Mouse (Mus musculus) thymus, adult 2 months (tissue): ENCODE results near the gene Agbl4. TPM values are rescaled to one million over a fixed set of nuclear protein-coding genes. Genes with fewer than 3 reads are reported as not detected.

Experiments used
- DNase-seq: peaks from one replicate; pipeline ENCODE4 v3.0.0; 2021
- H3K27ac ChIP-seq: fragments of 200-500 bp; 2 replicates; pipeline ENCODE4 v1.5.1; 2012; ENCODE audit warnings: low read length, control low read depth; ENCODE audit not compliant: control insufficient read depth, insufficient read depth
- H3K27me3 ChIP-seq: fragments of 200-500 bp; 2 replicates; pipeline ENCODE4 v1.6.1; 2012; ENCODE audit warnings: mild to moderate bottlenecking, low read length, moderate library complexity, mixed read lengths; ENCODE audit not compliant: control insufficient read depth, insufficient read depth
- H3K36me3 ChIP-seq: fragments of 200-500 bp; 2 replicates; pipeline ENCODE4 v1.6.1; 2012; ENCODE audit warnings: mild to moderate bottlenecking, low read length, moderate library complexity; ENCODE audit not compliant: control insufficient read depth, insufficient read depth
- H3K4me1 ChIP-seq: fragments of 200-500 bp; replicated peaks from 2 replicates; pipeline ENCODE4 v1.6.1; 2012; ENCODE audit warnings: low read length; ENCODE audit not compliant: control insufficient read depth, insufficient read depth
- H3K4me3 ChIP-seq: fragments of 200-500 bp; 2 replicates; pipeline ENCODE4 v1.5.1; 2012; ENCODE audit warnings: mild to moderate bottlenecking, low read length, control low read depth, moderate library complexity; ENCODE audit not compliant: control insufficient read depth, insufficient read depth
- CTCF ChIP-seq: fragments of 200-500 bp; IDR thresholded peaks from 2 replicates; pipeline ENCODE4 v1.5.1; 2012; ENCODE audit warnings: mild to moderate bottlenecking, control low read depth, low read length, moderate library complexity, borderline replicate concordance; ENCODE audit not compliant: control insufficient read depth, poor library complexity, insufficient read depth; ENCODE audit errors: extremely low read depth
- POLR2A ChIP-seq: fragments of 200-500 bp; IDR thresholded peaks from 2 replicates; pipeline ENCODE4 v1.6.1; 2012; ENCODE audit warnings: mild to moderate bottlenecking, low read length, control low read depth, moderate library complexity; ENCODE audit not compliant: control insufficient read depth, poor library complexity, insufficient read depth; ENCODE audit errors: extremely low read depth
- WGBS: fragments of 180-500 bp; shearing (Covaris S2); methylation state at CpG from one replicate; pipeline ENCODE4 v1.1.7; 2018; 5-methylcytosine and 5-hydroxymethylcytosine counted together
- polyA plus RNA-seq: library from polyadenylated mRNA; depleted of rRNA; stranded (reverse); fragments of >200 nt; gene quantifications from 2 replicates; pipeline ENCODE4 v1.2.3, GENCODE M21; 2012

Agbl4 gene
- polyA plus RNA-seq, 1 experiment: 0.07 TPM

DNA sequence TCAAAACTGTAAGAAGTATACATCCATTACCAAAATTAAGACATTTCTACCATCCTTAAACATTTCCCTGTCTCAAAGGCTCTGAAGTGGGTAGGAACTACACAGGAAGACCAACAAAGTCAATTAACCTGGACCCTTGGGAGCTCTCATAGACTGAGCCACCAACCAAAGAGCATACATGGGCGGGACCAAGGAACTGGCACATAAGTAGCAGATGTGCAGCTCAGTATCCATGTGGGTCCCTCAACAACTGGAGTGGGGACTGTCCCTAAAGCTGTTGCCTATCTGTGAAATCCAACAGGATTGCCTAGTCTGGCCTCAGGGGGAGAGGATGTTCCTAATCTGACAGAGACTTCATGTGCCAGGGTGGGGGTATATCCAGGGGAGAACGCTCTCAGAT, 265.5 kb downstream of the Agbl4 start:
- no peak overlapping the region for H3K4me3 ChIP-seq
- no peak for DNase-seq
- H3K4me1 ChIP-seq: no peaks in the 10 kb centered on the region
- TF ChIP-seq POLR2A (no peak), CTCF (no peak)
- H3K27me3 ChIP-seq: no peaks in the 10 kb centered on the region
- no peak overlapping the region for H3K27ac ChIP-seq
- H3K36me3 ChIP-seq: no peaks in the 10 kb centered on the region
- 92% methylated on average over 2 of the region's 2 CpGs for WGBS

GRCm38 (mm10) chr4:110674121-110674520, 276.7 kb downstream of the Agbl4 start:
- WGBS: 83% methylated on average over 1 of the region's 1 CpGs
- Histone ChIP-seq H3K36me3 (no peaks in the 10 kb centered on the region), H3K4me3 (no peak overlapping the region), H3K27ac (no peak overlapping the region), H3K27me3 (no peaks in the 10 kb centered on the region), H3K4me1 (no peaks in the 10 kb centered on the region)
- no peak for DNase-seq
- TF ChIP-seq CTCF (no peak), POLR2A (no peak)

DNA sequence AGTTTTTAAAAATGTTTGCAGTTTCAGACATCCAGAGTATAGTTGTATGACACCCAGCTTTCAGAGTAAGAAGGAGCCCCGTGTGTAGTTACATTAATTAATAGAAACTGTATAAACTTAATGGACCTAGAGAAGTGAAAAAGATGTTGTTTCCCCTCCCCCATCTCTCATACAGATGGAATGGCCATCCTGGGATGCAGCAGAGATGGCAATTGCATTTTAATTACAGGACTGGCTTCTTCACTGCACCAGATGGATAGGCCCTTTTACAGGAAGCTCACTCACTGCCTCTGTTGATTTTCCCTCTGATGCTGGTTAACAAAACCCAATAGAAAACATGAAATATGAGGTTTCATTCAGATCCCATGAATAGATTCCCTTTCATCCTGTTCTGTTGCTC, 337.7 kb downstream of the Agbl4 start:
- DNase-seq: no peak
- no peak for TF ChIP-seq POLR2A
- TF ChIP-seq CTCF: no peak
- Histone ChIP-seq H3K4me1 (no peaks in the 10 kb centered on the region), H3K27me3 (no peaks in the 10 kb centered on the region), H3K27ac (no peak overlapping the region), H3K4me3 (no peak overlapping the region), H3K36me3 (no peaks in the 10 kb centered on the region)
- WGBS: 80% methylated on average over 1 of the region's 1 CpGs

DNA sequence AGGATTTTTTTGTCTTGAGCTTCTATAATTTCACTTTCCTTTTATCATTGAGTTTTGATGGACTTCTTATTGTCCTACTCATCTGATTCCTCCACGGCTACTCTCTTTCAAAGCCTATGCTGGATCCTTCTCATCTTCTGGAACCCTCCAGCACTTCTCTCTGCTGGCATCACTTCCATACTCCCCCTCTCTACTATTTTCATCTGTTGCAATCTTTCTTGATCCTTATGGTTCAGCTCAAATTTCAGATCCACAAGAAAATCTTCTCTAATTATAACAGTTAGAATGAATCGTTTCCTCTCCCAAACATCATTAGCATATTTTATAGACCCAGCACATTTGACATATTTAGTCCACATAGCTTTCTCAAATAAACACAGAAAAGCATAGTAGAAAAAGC, 360.5 kb downstream of the Agbl4 start:
- no peak overlapping the region for H3K27ac ChIP-seq
- no peak for TF ChIP-seq POLR2A
- no peak for TF ChIP-seq CTCF
- DNase-seq: no peak
- H3K27me3 ChIP-seq: no peaks in the 10 kb centered on the region
- no peaks in the 10 kb centered on the region for H3K36me3 ChIP-seq
- no peak overlapping the region for H3K4me3 ChIP-seq
- H3K4me1 ChIP-seq: no peaks in the 10 kb centered on the region
- WGBS: 93% methylated on average over 2 of the region's 2 CpGs

- no peak overlapping the region for H3K4me3 ChIP-seq
- 81% methylated on average over 4 of the region's 4 CpGs for WGBS
- no peaks in the 10 kb centered on the region for H3K4me1 ChIP-seq
- TF ChIP-seq CTCF: no peak
- TF ChIP-seq POLR2A: no peak
- H3K36me3 ChIP-seq: no peaks in the 10 kb centered on the region
- no peaks in the 10 kb centered on the region for H3K27me3 ChIP-seq
- H3K27ac ChIP-seq: no peak overlapping the region
- no peak for DNase-seq
Measured at GRCm38 (mm10) chr4:110788596-110788995, 391.1 kb downstream of the Agbl4 start.

DNA sequence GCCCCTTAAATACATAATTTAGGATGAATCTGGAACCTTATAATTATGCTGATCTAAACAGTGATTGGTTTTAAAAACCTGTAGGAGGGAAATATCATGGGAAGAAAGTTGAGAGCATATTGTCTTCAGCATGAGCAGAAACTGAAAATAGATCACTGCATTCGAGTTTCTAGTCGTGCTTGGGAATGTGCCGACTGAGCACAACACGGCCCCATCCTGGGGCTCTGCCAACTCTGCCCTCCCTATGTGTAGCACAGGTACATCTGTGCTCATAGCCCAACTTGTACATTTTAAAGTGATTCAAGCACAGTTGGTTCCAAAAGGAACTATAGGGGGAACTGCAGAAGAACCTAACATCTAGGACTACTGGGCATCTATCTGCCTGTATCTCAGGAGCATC, 402.4 kb downstream of the Agbl4 start:
- Histone ChIP-seq H3K4me1 (no peaks in the 10 kb centered on the region), H3K27me3 (no peaks in the 10 kb centered on the region), H3K4me3 (no peak overlapping the region), H3K36me3 (no peaks in the 10 kb centered on the region), H3K27ac (no peak overlapping the region)
- no peak for TF ChIP-seq POLR2A
- TF ChIP-seq CTCF: no peak
- DNase-seq: no peak
- 87% methylated on average over 4 of the region's 4 CpGs for WGBS

GRCm38 (mm10) chr4:110810947-110811346, 413.5 kb downstream of the Agbl4 start:
- no peak overlapping the region for H3K27ac ChIP-seq
- H3K36me3 ChIP-seq: no peaks in the 10 kb centered on the region
- no peak overlapping the region for H3K4me3 ChIP-seq
- TF ChIP-seq CTCF: no peak
- 72% methylated on average over 1 of the region's 1 CpGs for WGBS
- H3K27me3 ChIP-seq: no peaks in the 10 kb centered on the region
- no peaks in the 10 kb centered on the region for H3K4me1 ChIP-seq
- DNase-seq: no peak
